Mouse (Mus musculus): ENCODE data around the gene Wbp4. TPM values are rescaled to one million over a fixed set of nuclear protein-coding genes. Genes with fewer than 3 reads are reported as not detected.
"Not testable (repeated sequence)": the region's sequence is repeated elsewhere in the genome, so short reads cannot be mapped to it uniquely, and the experiment has no call there.

Wbp4 gene
- polyA plus RNA-seq (2016; fragmentation: Nextera tagmentation; extraction: Ambion mirVana): 45.6 and 51.5 TPM in 2 replicates

GRCm38 (mm10) chr14:79481339-79482151 lies at the start of gene Wbp4:
Gene Wbp4, minus strand, starts transcription at chr14:79481520.
- Histone ChIP-seq H3K9me3 (no peaks in the 10 kb centered on the region), H3K36me3 (replicated peaks) (peaks cover 26% of the 10 kb centered on the region), H3K27me3 (ENCODE audit: poor library complexity, severe bottlenecking) (peaks cover 15% of the 10 kb centered on the region), H3K4me3 (peak within 1 kb of the TSS; percentile 91), H3K4me1 (peaks cover 39% of the 10 kb centered on the region), H3K27ac (peak within 1 kb of the TSS; percentile 99)
- WGBS: under 1% methylated on average over 86 of the region's 86 CpGs
- peak; percentile 95 for DNase-seq (ENCODE audit: extremely low spot score, low spot score)

DNA sequence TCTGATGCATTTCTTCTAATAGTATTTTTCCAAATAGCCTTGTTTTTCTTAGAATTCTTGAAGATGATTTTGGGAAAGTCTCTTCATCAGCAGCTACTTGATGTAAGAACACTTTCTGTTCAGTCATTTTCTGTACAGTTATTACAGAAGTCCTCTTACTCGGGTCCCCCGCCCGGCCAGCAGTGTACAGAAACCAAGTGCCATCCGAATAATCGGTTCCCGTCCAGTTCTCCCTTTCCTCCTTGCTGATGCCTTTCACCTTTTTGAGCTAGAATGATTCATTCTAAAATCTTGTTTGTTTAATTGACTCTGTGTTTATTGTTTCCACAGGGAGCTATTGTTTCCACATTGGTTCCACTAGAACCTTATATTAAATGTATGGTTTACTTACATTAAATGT lies 49.4 kb upstream of the Wbp4 start:
- 97% methylated on average over 6 of the region's 6 CpGs for WGBS
- H3K27me3 ChIP-seq (ENCODE audit: poor library complexity, severe bottlenecking): no peaks in the 10 kb centered on the region

GRCm38 (mm10) chr14:79529581-79530554 lies 48.5 kb upstream of the Wbp4 start:
- Histone ChIP-seq H3K27me3 (ENCODE audit: poor library complexity, severe bottlenecking) (no peaks in the 10 kb centered on the region), H3K36me3 (replicated peaks) (no peaks in the 10 kb centered on the region), H3K27ac (no peak overlapping the region), H3K4me1 (no peaks in the 10 kb centered on the region), H3K9me3 (no peaks in the 10 kb centered on the region), H3K4me3 (no peak overlapping the region)
- DNase-seq (ENCODE audit: extremely low spot score, low spot score): no peak
- 83% methylated on average over 10 of the region's 10 CpGs for WGBS

More for the DNA sequence above, 49.4 kb upstream of the Wbp4 start:
- no peak overlapping the region for H3K4me3 ChIP-seq
- no peak overlapping the region for H3K27ac ChIP-seq
- no peaks in the 10 kb centered on the region for H3K4me1 ChIP-seq
- no peak for DNase-seq (ENCODE audit: extremely low spot score, low spot score)
- no peaks in the 10 kb centered on the region for H3K9me3 ChIP-seq
- H3K36me3 ChIP-seq (replicated peaks): no peaks in the 10 kb centered on the region

DNA sequence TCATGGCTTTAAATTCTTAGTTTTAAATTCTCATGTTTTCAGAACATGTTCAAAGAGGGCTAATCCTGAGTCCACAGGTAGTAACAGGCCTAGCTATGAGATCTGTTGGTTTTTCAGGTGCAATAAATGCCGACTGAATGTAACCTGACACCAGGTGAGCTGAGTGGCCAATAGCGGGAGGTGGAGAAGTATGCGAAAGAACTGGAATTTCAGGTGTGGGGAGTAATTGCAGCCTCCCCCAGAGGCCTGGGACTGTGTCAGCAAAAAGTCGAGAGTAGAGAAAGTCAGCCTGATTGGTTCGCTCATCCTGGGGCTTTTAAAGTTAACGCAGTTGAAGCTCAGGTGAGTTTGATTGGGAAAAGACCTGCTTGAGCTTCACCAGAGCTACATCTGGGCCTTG lies 46.4 kb upstream of the Wbp4 start:
- Histone ChIP-seq H3K27ac (no peak overlapping the region), H3K9me3 (no peaks in the 10 kb centered on the region), H3K36me3 (replicated peaks) (no peaks in the 10 kb centered on the region), H3K4me3 (no peak overlapping the region), H3K27me3 (ENCODE audit: poor library complexity, severe bottlenecking) (no peaks in the 10 kb centered on the region), H3K4me1 (no peaks in the 10 kb centered on the region)
- no peak for DNase-seq (ENCODE audit: extremely low spot score, low spot score)
- 63% methylated on average over 6 of the region's 6 CpGs for WGBS

GRCm38 (mm10) chr14:79526106-79526505 lies 44.8 kb upstream of the Wbp4 start:
- 94% methylated on average over 12 of the region's 12 CpGs for WGBS
- not testable (repeated sequence) for H3K9me3 ChIP-seq; H3K4me3 ChIP-seq; H3K4me1 ChIP-seq; H3K27ac ChIP-seq; H3K27me3 ChIP-seq (ENCODE audit: poor library complexity, severe bottlenecking); DNase-seq (ENCODE audit: extremely low spot score, low spot score); H3K36me3 ChIP-seq (replicated peaks)

GRCm38 (mm10) chr14:79522387-79522786 lies 41.1 kb upstream of the Wbp4 start:
- 94% methylated on average over 9 of the region's 9 CpGs for WGBS
- Histone ChIP-seq H3K4me3 (no peak overlapping the region), H3K36me3 (replicated peaks) (no peaks in the 10 kb centered on the region), H3K4me1 (peaks cover 8% of the 10 kb centered on the region; the same call in 1 of the 2 replicates), H3K27me3 (ENCODE audit: poor library complexity, severe bottlenecking) (no peaks in the 10 kb centered on the region), H3K9me3 (no peaks in the 10 kb centered on the region), H3K27ac (no peak overlapping the region)
- no peak for DNase-seq (ENCODE audit: extremely low spot score, low spot score)

DNA sequence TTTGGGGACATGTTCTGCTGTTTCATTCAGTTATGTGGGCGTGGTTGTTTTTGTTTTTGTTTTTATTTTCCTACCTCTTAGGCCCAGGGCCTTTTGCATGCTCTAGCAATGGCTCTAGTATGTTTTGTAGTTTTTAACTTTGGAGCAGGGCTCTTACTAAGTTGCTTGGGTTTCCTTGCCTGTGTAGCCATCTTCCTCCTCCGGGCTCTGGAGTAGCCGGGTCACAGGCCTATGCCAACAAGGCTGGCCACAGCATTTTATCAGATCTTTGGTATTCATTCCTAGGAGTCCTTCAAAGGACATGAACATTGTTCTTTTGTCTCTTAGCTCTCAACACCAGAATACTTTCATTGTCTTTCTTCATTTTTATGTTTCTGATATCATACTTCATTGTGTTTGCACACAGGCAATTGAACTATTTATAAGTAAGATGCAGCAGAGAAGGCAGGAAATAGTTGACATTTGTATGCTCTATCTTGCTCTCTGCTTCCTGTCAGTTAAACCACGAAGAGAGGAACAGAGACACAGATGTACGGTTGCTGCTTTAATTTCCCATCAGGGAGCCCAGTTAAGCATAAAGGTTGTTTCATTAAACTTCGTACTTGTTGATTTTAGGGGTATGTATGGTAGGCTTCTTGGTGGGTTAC lies 40.3 kb upstream of the Wbp4 start:
- Histone ChIP-seq H3K36me3 (replicated peaks) (no peaks in the 10 kb centered on the region), H3K27ac (no peak overlapping the region), H3K27me3 (ENCODE audit: poor library complexity, severe bottlenecking) (no peaks in the 10 kb centered on the region), H3K4me3 (no peak overlapping the region), H3K9me3 (no peaks in the 10 kb centered on the region), H3K4me1 (peaks cover 8% of the 10 kb centered on the region; the same call in 1 of the 2 replicates)
- no peak for DNase-seq (ENCODE audit: extremely low spot score, low spot score)
- 86% methylated on average over 6 of the region's 6 CpGs for WGBS

DNA sequence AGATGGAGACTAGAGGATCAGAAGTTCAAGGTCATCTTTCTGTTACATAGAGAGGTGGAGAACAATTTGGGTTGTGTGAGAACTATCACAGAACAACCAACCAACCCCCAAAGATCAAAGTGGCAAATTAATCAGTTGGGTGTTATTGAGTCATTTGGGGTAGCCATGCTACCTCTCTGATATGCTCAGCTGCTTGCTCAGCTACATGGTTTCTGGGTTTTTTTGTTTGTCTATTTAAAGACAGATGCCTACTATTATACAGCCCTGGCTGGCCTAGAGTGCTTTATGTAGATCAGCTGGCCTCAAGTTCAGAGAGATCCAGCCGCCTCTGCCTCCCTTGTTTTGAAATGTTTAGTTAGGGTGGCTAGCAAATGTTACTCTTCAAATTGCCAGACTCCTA lies 39.7 kb upstream of the Wbp4 start:
- 97% methylated on average over 1 of the region's 1 CpGs for WGBS
- Histone ChIP-seq H3K4me3 (no peak overlapping the region), H3K27ac (no peak overlapping the region), H3K27me3 (ENCODE audit: poor library complexity, severe bottlenecking) (no peaks in the 10 kb centered on the region), H3K36me3 (replicated peaks) (no peaks in the 10 kb centered on the region), H3K4me1 (peaks cover 8% of the 10 kb centered on the region; the same call in 1 of the 2 replicates), H3K9me3 (no peaks in the 10 kb centered on the region)
- DNase-seq (ENCODE audit: extremely low spot score, low spot score): no peak

DNA sequence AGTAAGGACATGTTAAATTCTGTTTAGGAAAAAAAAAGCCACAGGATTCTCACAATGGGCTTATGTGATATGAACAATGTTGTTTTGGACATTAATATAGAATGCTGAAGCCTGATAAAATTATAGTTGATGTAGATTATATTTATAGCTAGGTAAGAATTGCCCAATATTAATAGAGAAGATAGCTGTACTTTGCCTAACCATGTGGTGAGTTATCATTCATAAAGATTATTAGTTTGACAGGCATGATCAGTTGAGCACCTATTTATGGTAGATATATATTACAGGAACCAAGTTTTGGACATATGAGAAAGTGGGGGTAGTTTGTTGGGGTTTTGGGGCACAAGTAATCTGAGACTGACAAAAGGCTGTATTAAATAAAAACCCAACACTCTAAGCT lies 39.3 kb upstream of the Wbp4 start:
- Histone ChIP-seq H3K27me3 (ENCODE audit: poor library complexity, severe bottlenecking) (no peaks in the 10 kb centered on the region), H3K27ac (no peak overlapping the region), H3K4me3 (no peak overlapping the region), H3K9me3 (no peaks in the 10 kb centered on the region), H3K4me1 (peaks cover 8% of the 10 kb centered on the region; the same call in 1 of the 2 replicates), H3K36me3 (replicated peaks) (no peaks in the 10 kb centered on the region)
- no peak for DNase-seq (ENCODE audit: extremely low spot score, low spot score)

GRCm38 (mm10) chr14:79519663-79519975 lies 38.3 kb upstream of the Wbp4 start:
- 36% methylated on average over 1 of the region's 1 CpGs for WGBS

DNA sequence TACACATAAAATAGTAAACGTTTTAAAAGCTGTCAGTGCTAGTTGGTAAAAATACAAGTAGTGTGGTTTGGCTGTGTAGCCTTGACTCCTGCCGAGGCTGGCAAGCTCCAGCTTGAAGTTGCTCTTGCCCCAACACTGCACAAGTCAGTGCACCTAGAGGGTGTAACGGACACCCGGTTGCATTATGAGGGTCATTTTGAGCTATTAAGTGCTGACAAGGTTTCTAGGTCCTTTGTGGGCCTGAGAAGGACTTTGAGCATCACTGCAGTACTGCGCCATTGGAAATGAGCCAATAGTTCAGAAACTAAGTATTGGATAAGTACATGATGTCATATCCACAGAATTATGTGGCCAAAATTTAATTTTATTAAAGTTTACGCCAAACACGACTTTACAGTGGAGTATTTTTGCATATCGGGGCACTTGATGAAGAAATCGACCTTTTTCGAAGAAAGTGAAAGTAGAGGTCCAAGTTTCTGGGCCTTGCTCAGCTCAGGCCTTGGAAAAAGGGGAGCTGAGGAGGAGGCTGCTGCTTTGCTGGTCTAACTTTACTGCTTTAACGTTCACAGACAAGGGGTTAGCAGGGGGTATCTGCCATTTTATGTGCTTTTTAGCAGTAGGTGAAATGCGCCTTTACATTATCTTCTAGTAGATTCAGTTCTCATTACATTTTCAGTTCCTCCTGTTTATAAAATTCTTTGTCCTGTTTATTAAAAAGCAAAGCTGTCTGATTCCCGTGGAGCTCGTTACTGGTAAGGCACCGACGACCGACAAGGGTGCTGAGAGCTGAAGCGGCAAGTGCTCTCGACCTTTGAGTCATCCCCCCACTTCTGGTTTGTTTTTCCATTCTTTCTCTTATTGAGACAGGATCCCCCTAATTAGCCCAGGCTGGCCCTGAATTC lies 37.7 kb upstream of the Wbp4 start:
- DNase-seq (ENCODE audit: extremely low spot score, low spot score): no peak
- Histone ChIP-seq H3K36me3 (replicated peaks) (no peaks in the 10 kb centered on the region), H3K27ac (no peak overlapping the region), H3K27me3 (ENCODE audit: poor library complexity, severe bottlenecking) (no peaks in the 10 kb centered on the region), H3K4me1 (peaks cover 8% of the 10 kb centered on the region; the same call in 1 of the 2 replicates), H3K9me3 (no peaks in the 10 kb centered on the region), H3K4me3 (no peak overlapping the region)
- 68% methylated on average over 19 of the region's 19 CpGs for WGBS

More at GRCm38 (mm10) chr14:79519663-79519975, 38.3 kb upstream of the Wbp4 start:
- Histone ChIP-seq H3K9me3 (no peaks in the 10 kb centered on the region), H3K36me3 (replicated peaks) (no peaks in the 10 kb centered on the region), H3K4me3 (no peak overlapping the region), H3K4me1 (peaks cover 8% of the 10 kb centered on the region; the same call in 1 of the 2 replicates), H3K27ac (no peak overlapping the region), H3K27me3 (ENCODE audit: poor library complexity, severe bottlenecking) (no peaks in the 10 kb centered on the region)
- DNase-seq (ENCODE audit: extremely low spot score, low spot score): no peak

- Histone ChIP-seq H3K36me3 (replicated peaks) (no peaks in the 10 kb centered on the region), H3K27me3 (ENCODE audit: poor library complexity, severe bottlenecking) (no peaks in the 10 kb centered on the region), H3K27ac (no peak overlapping the region), H3K9me3 (no peaks in the 10 kb centered on the region), H3K4me3 (no peak overlapping the region), H3K4me1 (peaks cover 8% of the 10 kb centered on the region; the same call in 1 of the 2 replicates)
- no peak for DNase-seq (ENCODE audit: extremely low spot score, low spot score)
- WGBS: 90% methylated on average over 2 of the region's 2 CpGs
These were observed 36.8 kb upstream of the Wbp4 start for GRCm38 (mm10) chr14:79518123-79518522.

Data from forebrain, embryonic 10.5 days (tissue).